Mouse (Mus musculus): ENCODE results near the gene Cyp3a44. TPM values are rescaled to one million over a fixed set of nuclear protein-coding genes. Genes with fewer than 3 reads are reported as not detected.
"Not testable (repeated sequence)": the region's sequence is repeated elsewhere in the genome, so short reads cannot be mapped to it uniquely, and the experiment has no call there.

Gene Cyp3a44
- not detected in 2 replicates for polyA plus RNA-seq (2014; fragmentation: Nextera tagmentation; extraction: Ambion mirVana)

- not testable (repeated sequence) for H3K36me3 ChIP-seq (ENCODE audit: control insufficient read depth, insufficient read depth, low read length); H3K4me1 ChIP-seq (ENCODE audit: control insufficient read depth, insufficient read depth, low read length); H3K4me2 ChIP-seq (ENCODE audit: low read depth); DNase-seq (ENCODE audit: low spot score); H3K27ac ChIP-seq (ENCODE audit: low read depth, low read length); H3K9ac ChIP-seq (ENCODE audit: low read length); ATAC-seq (ENCODE audit: insufficient read depth, low FRiP score, low TSS enrichment); H3K4me3 ChIP-seq (ENCODE audit: low read depth, low read length); H3K9me3 ChIP-seq (ENCODE audit: control insufficient read depth, low read length); H3K27me3 ChIP-seq (ENCODE audit: control insufficient read depth, insufficient read depth, low read length)
- 70% methylated on average over 2 of the region's 2 CpGs for WGBS
Measured at GRCm38 (mm10) chr5:145805796-145806195, at the start of gene Cyp3a44. TSS of gene Cyp3a44 (minus strand) at chr5:145805874.

- DNase-seq (ENCODE audit: low spot score); H3K9ac ChIP-seq (ENCODE audit: low read length); H3K4me3 ChIP-seq (ENCODE audit: low read depth, low read length); H3K4me2 ChIP-seq (ENCODE audit: low read depth); H3K27ac ChIP-seq (ENCODE audit: low read depth, low read length); H3K36me3 ChIP-seq (ENCODE audit: control insufficient read depth, insufficient read depth, low read length); ATAC-seq (ENCODE audit: insufficient read depth, low FRiP score, low TSS enrichment); H3K4me1 ChIP-seq (ENCODE audit: control insufficient read depth, insufficient read depth, low read length); H3K27me3 ChIP-seq (ENCODE audit: control insufficient read depth, insufficient read depth, low read length); H3K9me3 ChIP-seq (ENCODE audit: control insufficient read depth, low read length): not testable (repeated sequence)
Measured at GRCm38 (mm10) chr5:145800229-145800628, 5.4 kb downstream of the Cyp3a44 start.

- not testable (repeated sequence) for H3K27ac ChIP-seq (ENCODE audit: low read depth, low read length); DNase-seq (ENCODE audit: low spot score); H3K9ac ChIP-seq (ENCODE audit: low read length); H3K9me3 ChIP-seq (ENCODE audit: control insufficient read depth, low read length); H3K36me3 ChIP-seq (ENCODE audit: control insufficient read depth, insufficient read depth, low read length); H3K27me3 ChIP-seq (ENCODE audit: control insufficient read depth, insufficient read depth, low read length); H3K4me2 ChIP-seq (ENCODE audit: low read depth); H3K4me1 ChIP-seq (ENCODE audit: control insufficient read depth, insufficient read depth, low read length); ATAC-seq (ENCODE audit: insufficient read depth, low FRiP score, low TSS enrichment); H3K4me3 ChIP-seq (ENCODE audit: low read depth, low read length)
Measured at GRCm38 (mm10) chr5:145793232-145793631, 12.4 kb downstream of the Cyp3a44 start.

GRCm38 (mm10) chr5:145737512-145737911 is 68.2 kb downstream of the Cyp3a44 start:
- not testable (repeated sequence) for H3K4me2 ChIP-seq (ENCODE audit: low read depth); H3K36me3 ChIP-seq (ENCODE audit: control insufficient read depth, insufficient read depth, low read length); ATAC-seq (ENCODE audit: insufficient read depth, low FRiP score, low TSS enrichment); DNase-seq (ENCODE audit: low spot score); H3K27me3 ChIP-seq (ENCODE audit: control insufficient read depth, insufficient read depth, low read length); H3K27ac ChIP-seq (ENCODE audit: low read depth, low read length); H3K9me3 ChIP-seq (ENCODE audit: control insufficient read depth, low read length); H3K4me3 ChIP-seq (ENCODE audit: low read depth, low read length); H3K9ac ChIP-seq (ENCODE audit: low read length); H3K4me1 ChIP-seq (ENCODE audit: control insufficient read depth, insufficient read depth, low read length)
- WGBS: 79% methylated on average over 3 of the region's 3 CpGs

Other genes starting within 250 kb of the Cyp3a44 start
- not detected in 2 replicates for gene Cyp3a41b, start 221.1 kb downstream of the Cyp3a44 start, polyA plus RNA-seq (2014; fragmentation: Nextera tagmentation; extraction: Ambion mirVana)
- not detected in 2 replicates for gene Cyp3a41a, start 85.7 kb downstream of the Cyp3a44 start, polyA plus RNA-seq (2014; fragmentation: Nextera tagmentation; extraction: Ambion mirVana)
- not detected in 2 replicates for gene Cyp3a11, start 74.1 kb upstream of the Cyp3a44 start, polyA plus RNA-seq (2014; fragmentation: Nextera tagmentation; extraction: Ambion mirVana)
- gene Cyp3a25, start 203.7 kb upstream of the Cyp3a44 start, polyA plus RNA-seq (2014; fragmentation: Nextera tagmentation; extraction: Ambion mirVana): not detected in 2 replicates